Comparison of ENCODE assay signal across 8 mouse cellular contexts in genomic region chr11:5443511-5444233, GRCm38 (mm10). TPM values are rescaled to one million over a fixed set of nuclear protein-coding genes. Genes with fewer than 3 reads are reported as not detected.
DNase-seq lines count a peak whose midpoint lies in the region; TF ChIP-seq lines count a peak whose summit lies in the region.

No protein-coding gene starts in this region.

- H3K9me3 ChIP-seq in ES-Bruce4 (replicated peaks; ENCODE audit: control insufficient read depth, insufficient read depth, low read length, poor library complexity, severe bottlenecking), result no peaks in the 10 kb centered on the region

- TF ChIP-seq EP300 in ES-Bruce4 (IDR thresholded peaks at IDR 0.05; ENCODE audit: insufficient read depth, low read depth, low read length), result no peak
- no peak for TF ChIP-seq EP300 in heart, adult 2 months (IDR thresholded peaks at IDR 0.05; ENCODE audit: insufficient read depth, low read depth, low read length)

- DNase-seq in B cell, adult 2 months, result peak; percentile 25 to 34
- DNase-seq in cerebellum, postnatal 25 days, result peak; percentile 46 to 51
- DNase-seq in heart, adult 2 months, result peak; percentile 27 to 42
- peak; percentile 38 for DNase-seq in kidney, adult 9 months
- peak; percentile 33 for DNase-seq in lung, postnatal 10 days
- peak; percentile 3 for DNase-seq in retina, postnatal 7 days (ENCODE audit: low read depth, low spot score)
- no peak for DNase-seq in thymus, postnatal 0 days (ENCODE audit: low spot score)

- intact Hi-C loops in heart, adult 2 months (cut with DNase I), result no loop called here

- no peak for TF ChIP-seq POLR2A in ES-Bruce4 (IDR thresholded peaks at IDR 0.05; ENCODE audit: insufficient read depth, low read length)
- TF ChIP-seq POLR2A in heart, adult 2 months (IDR thresholded peaks at IDR 0.05; ENCODE audit: insufficient read depth, low read depth, low read length), result no peak

- WGBS in heart, adult 2 months, result 9% methylated on average over 37 of the region's 38 CpGs

- no peaks in the 10 kb centered on the region for H3K4me1 ChIP-seq in ES-Bruce4 (ENCODE audit: control insufficient read depth, insufficient read depth, low read length)
- H3K4me1 ChIP-seq in heart, adult 2 months (ENCODE audit: control insufficient read depth, insufficient read depth, low read length), result peaks cover 1% of the 10 kb centered on the region; the same call in 1 of the 2 replicates

- TF ChIP-seq CTCF in ES-Bruce4 (IDR thresholded peaks at IDR 0.05; ENCODE audit: low read depth, low read length), result no peak
- TF ChIP-seq CTCF in heart, adult 2 months (IDR thresholded peaks at IDR 0.05), result no peak

- no peaks in the 10 kb centered on the region; the same call in 1 of the 2 replicates for H3K79me2 ChIP-seq in heart, adult 2 months (replicated peaks; ENCODE audit: control insufficient read depth, insufficient read depth, low read length)

- no peak overlapping the region for H3K27ac ChIP-seq in ES-Bruce4 (ENCODE audit: insufficient read depth, low read length)
- H3K27ac ChIP-seq in heart, adult 2 months, result peak overlapping the region; percentile 36; the same call in 1 of the 2 replicates

- H3K36me3 ChIP-seq in ES-Bruce4 (ENCODE audit: control insufficient read depth, insufficient read depth, low read length, poor library complexity, severe bottlenecking), result no peaks in the 10 kb centered on the region
- H3K36me3 ChIP-seq in heart, adult 2 months (ENCODE audit: control insufficient read depth, insufficient read depth, low read length), result no peaks in the 10 kb centered on the region; the same call in 1 of the 2 replicates

- peak overlapping the region; percentile 99 for H3K9ac ChIP-seq in ES-Bruce4 (ENCODE audit: low read depth, poor library complexity, severe bottlenecking)
- peak overlapping the region; percentile 89 for H3K9ac ChIP-seq in heart, adult 2 months (ENCODE audit: low read depth, low read length)

- peak overlapping the region; percentile 83 for H3K4me3 ChIP-seq in ES-Bruce4 (ENCODE audit: low read depth, low read length)
- peak overlapping the region; percentile 69 for H3K4me3 ChIP-seq in heart, adult 2 months

- H3K27me3 ChIP-seq in ES-Bruce4 (ENCODE audit: control insufficient read depth, insufficient read depth, low read length, poor library complexity, severe bottlenecking), result no peaks in the 10 kb centered on the region; the same call in 1 of the 2 replicates
- H3K27me3 ChIP-seq in heart, adult 2 months (ENCODE audit: control insufficient read depth, insufficient read depth, low read length), result no peaks in the 10 kb centered on the region

RNA-seq across cellular contexts. Expression of gene Znrf3, which starts 1.0 kb away (rescaled TPM):
- polyA plus RNA-seq in ES-Bruce4 (2011; ENCODE audit: insufficient read depth, insufficient read length, low read depth, missing spikeins), result 13.5 and 15.8 TPM in 2 replicates
- 1 to 10 TPM; 7.3 TPM for total RNA-seq in heart, adult 2 months (2021)
- polyA plus RNA-seq in heart, adult 2 months (2012; rRNA removed), result 2.9 and 4.4 TPM in 2 replicates
- 7.4 and 10.9 TPM in 2 replicates for polyA plus RNA-seq in thymus, postnatal 0 days (2015; fragmentation: Nextera tagmentation; extraction: Ambion mirVana)
